Mouse (Mus musculus) fibroblast of lung, adult 2 months (primary cell): ENCODE data around the gene Hist2h2aa2.

ENCODE experiments used
- DNase-seq: peaks from one replicate; pipeline ENCODE4 v3.0.0-alpha.2; 2011; ENCODE audit warnings: low read depth

Gene Hist2h2aa2

DNA sequence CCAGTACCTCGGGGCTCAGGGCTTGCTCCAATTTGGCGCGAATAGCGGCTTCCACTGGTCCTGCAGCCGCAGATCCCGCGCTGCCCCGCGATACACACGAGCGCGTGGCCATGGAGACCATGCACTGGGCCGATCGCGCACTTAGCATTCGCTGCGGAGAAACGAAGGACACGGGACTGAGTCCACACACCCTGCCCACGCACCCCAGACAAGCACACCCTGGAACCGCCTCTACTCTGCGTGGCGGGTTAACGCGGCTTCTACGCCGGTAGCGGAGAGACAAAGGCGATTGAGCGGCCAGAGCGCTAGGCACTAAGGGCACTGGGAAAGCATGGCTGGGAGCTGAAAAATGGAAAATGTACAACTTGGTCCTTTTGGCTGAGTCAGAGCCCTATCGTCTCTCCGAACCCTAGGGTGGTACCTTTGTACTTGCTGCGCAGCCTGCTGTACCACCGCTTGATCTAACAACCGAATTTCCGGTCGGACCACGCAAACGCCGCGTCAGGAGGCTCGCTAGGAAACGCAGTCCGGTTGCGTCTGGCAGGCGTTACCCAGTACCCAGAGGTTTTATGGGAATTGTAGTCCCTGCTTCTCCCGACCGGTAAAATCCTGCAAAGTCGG, 42.8 kb downstream of the Hist2h2aa2 start:
- peak; percentile 75 for DNase-seq

- DNase-seq, result no peak
Measured at GRCm38 (mm10) chr3:96196437-96197128, 43.5 kb downstream of the Hist2h2aa2 start.

GRCm38 (mm10) chr3:96195616-96196313, 44.3 kb downstream of the Hist2h2aa2 start:
- no peak for DNase-seq

DNA sequence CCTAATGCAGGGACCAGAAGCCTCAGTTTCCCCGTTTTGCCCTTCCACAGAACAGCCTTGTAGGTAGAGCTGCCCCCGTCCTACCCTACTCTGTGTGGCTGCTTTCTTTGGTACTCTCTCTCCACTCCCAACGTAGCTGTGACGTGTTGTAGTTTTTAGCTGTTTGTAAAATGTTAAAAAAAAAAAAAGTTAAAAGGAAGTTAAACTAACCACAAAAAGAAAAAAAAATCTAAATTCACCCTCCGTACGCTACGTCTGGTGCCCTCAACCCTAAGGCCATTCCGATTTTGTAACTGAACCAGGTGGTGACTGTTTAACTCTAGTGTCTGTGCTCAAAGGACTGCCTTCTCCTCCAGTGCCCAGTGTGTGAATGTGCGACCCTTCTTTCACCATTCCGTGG, 45.1 kb downstream of the Hist2h2aa2 start:
- DNase-seq, result no peak

GRCm38 (mm10) chr3:96192977-96193376, 47.1 kb downstream of the Hist2h2aa2 start:
- no peak for DNase-seq
